Mouse (Mus musculus) adrenal gland, adult 10 weeks (tissue): ENCODE results near the gene Cep162. TPM values are rescaled to one million over a fixed set of nuclear protein-coding genes. Genes with fewer than 3 reads are reported as not detected.

Experiments used
- polyA plus RNA-seq: library from polyadenylated mRNA; stranded (reverse); fragments of 350-450 nt; fragmentation: Illumina TruSeq; extraction: RNeasy Lipid Tissue Mini Kit (QIAGEN cat#74804); gene quantifications from one replicate; pipeline ENCODE4 v1.2.3, GENCODE M21; 2014; ENCODE audit warnings: low read depth, low replicate concordance

Gene Cep162
- polyA plus RNA-seq, result 11.6 TPM

DNA sequence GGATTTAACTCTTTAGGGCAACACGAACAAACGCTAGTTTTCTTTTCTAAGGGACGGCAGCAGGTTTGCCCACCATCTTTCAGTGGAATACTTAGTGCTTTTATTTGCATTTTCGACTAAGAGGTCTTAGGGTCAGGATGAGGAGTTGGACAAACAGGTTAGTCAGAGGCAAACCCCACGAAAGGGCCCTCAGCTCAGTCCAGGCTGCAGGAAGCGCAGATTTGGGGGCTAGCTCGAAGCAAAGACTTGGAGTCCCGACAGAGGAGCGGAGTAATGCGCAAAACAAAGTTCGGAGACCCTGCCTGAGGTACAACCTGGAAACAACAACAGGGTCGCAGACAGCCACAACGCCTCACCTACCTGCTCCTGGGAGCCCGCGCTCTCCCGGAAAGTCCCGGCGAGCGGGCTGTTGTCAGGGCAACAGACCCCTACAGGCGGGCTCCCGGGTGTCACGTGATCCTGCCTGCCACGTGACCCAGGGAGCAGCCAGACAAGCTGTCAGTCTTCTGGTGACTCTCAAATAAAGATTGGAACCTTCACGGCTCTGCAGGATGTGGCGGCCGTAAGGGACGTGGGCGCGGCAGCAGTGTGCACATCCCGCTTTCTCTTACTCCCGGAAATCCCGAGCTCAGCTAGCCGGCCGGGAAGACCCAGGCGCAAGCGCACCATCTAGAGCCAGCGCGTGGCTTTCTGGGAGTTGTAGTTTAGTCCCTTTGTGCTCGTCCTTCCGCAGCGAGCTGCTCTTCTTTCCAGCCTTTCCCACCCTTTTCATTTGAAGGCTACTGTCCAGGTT, at the start of gene Cep162:
Gene Cep162, minus strand, starts transcription at position 634 of the 793 bp plus-strand sequence.

DNA sequence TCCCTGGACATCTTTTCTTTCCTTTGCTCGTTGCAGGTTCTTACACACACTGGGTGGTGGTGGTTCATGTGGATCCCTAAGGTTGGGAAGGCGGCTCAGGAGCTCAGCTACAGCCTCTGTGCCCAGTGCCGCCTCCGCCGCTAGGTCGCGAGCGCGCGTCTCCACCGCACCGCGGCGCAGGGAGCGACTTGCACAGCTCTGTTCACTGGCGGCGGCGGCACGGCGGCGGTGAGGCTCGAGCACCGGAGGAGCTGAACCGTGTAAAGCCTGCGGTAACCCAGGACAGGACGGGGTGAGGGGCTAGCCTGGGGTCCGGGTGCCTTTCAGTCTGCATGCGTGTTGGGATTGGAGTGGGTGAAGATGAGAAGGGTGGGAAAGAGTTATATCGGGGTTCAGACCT, 111.2 kb downstream of the Cep162 start, which contains the start of gene Mrap2:
Gene Mrap2, plus strand, starts transcription at position 201 of the 400 bp plus-strand sequence.

Other genes with a start within 250 kb of the Cep162 start
- not detected for gene Ripply2, start 240.0 kb downstream of the Cep162 start, polyA plus RNA-seq
- gene Cyb5r4, start 233.5 kb downstream of the Cep162 start, polyA plus RNA-seq, result 205 TPM
- not detected for gene Mrap2, start 111.2 kb downstream of the Cep162 start, polyA plus RNA-seq